Mouse (Mus musculus): ENCODE measurements around the gene Hip1.

DNA sequence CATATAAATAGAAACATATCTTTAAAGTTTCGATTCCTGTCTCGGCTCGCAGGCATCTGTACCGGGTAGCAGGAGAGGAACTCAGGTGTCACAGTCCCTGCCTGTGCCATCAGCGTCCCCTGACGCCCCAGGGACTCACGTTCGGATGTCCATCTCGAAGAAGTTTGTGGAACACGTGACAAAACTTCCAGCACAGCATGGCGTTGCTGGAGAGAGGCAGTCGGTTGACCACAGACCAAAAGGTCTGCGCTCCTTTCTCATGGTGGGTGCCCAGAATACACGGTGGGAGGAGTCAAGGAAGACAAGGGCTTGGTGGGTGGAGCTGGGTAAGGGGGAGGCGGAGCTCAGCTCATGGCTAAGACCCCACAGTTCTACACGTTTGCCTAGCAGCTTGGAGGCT lies 87.0 kb downstream of the Hip1 start:
- TF ChIP-seq POLR2A (IDR thresholded peaks at IDR 0.05; ENCODE audit: control insufficient read depth in 1 of 2, insufficient read depth in 1 of 2, low read depth in 1 of 2, low read length in 2 of 2, poor library complexity in 1 of 2) (no peak), MAZ (IDR thresholded peaks at IDR 0.05; ENCODE audit: low read depth, low read length) (no peak), MAX (IDR thresholded peaks at IDR 0.05; ENCODE audit: low read length) (no peak), CTCF (IDR thresholded peaks at IDR 0.05 in 2 of 3, conservative IDR thresholded peaks at IDR 0.05 in 1 of 3; ENCODE audit: control insufficient read depth in 1 of 3, insufficient read depth in 1 of 3, low read depth in 2 of 3, low read length in 3 of 3, poor library complexity in 1 of 3, severe bottlenecking in 1 of 3) (no peak)

Data from MEL (cell line).